Mouse (Mus musculus): Measurements from ENCODE around the gene Meltf.

The Meltf gene

GRCm38 (mm10) chr16:31893396-31894141 lies 15.0 kb downstream of the Meltf start:
- DNase-seq (ENCODE audit: low read depth, low spot score) = peak; percentile 21

- no peak for DNase-seq (ENCODE audit: low read depth, low spot score)
Measured at GRCm38 (mm10) chr16:31896971-31897774, 18.6 kb downstream of the Meltf start.

- no peak for DNase-seq (ENCODE audit: low read depth, low spot score)
Measured at GRCm38 (mm10) chr16:31898546-31899326, 20.1 kb downstream of the Meltf start.

GRCm38 (mm10) chr16:31901886-31902285 lies 23.3 kb downstream of the Meltf start:
- no peak for DNase-seq (ENCODE audit: low read depth, low spot score)

- DNase-seq (ENCODE audit: low read depth, low spot score) = no peak
Measured at GRCm38 (mm10) chr16:31903239-31903638, 24.6 kb downstream of the Meltf start.

GRCm38 (mm10) chr16:31905331-31905730 lies 26.7 kb downstream of the Meltf start:
- DNase-seq (ENCODE audit: low read depth, low spot score) = no peak

- DNase-seq (ENCODE audit: low read depth, low spot score) = no peak
Measured at GRCm38 (mm10) chr16:31905891-31906825, 27.5 kb downstream of the Meltf start.

- peak; percentile 36 for DNase-seq (ENCODE audit: low read depth, low spot score)
Measured at GRCm38 (mm10) chr16:31906896-31907295, 28.3 kb downstream of the Meltf start.

GRCm38 (mm10) chr16:31908959-31909358 lies 30.3 kb downstream of the Meltf start:
- no peak for DNase-seq (ENCODE audit: low read depth, low spot score)

- no peak for DNase-seq (ENCODE audit: low read depth, low spot score)
Measured at GRCm38 (mm10) chr16:31910281-31910847, 31.8 kb downstream of the Meltf start.

- DNase-seq (ENCODE audit: low read depth, low spot score) = no peak
Measured at GRCm38 (mm10) chr16:31917776-31918175, 39.2 kb downstream of the Meltf start.

- peak; percentile 93 for DNase-seq (ENCODE audit: low read depth, low spot score)
Measured at GRCm38 (mm10) chr16:31918248-31918724, 39.7 kb downstream of the Meltf start.

- no peak for DNase-seq (ENCODE audit: low read depth, low spot score)
Measured at GRCm38 (mm10) chr16:31924368-31924767, 45.8 kb downstream of the Meltf start.

- DNase-seq (ENCODE audit: low read depth, low spot score) = no peak
Measured at GRCm38 (mm10) chr16:31926091-31926490, 47.5 kb downstream of the Meltf start.

- DNase-seq (ENCODE audit: low read depth, low spot score) = no peak
Measured at GRCm38 (mm10) chr16:31926547-31927182, 48.1 kb downstream of the Meltf start.

- no peak for DNase-seq (ENCODE audit: low read depth, low spot score)
Measured at GRCm38 (mm10) chr16:31927412-31927811, 48.8 kb downstream of the Meltf start.

- DNase-seq (ENCODE audit: low read depth, low spot score) = no peak
Measured at GRCm38 (mm10) chr16:31931330-31931729, 52.7 kb downstream of the Meltf start.

GRCm38 (mm10) chr16:31932255-31932654 lies 53.6 kb downstream of the Meltf start:
- no peak for DNase-seq (ENCODE audit: low read depth, low spot score)

GRCm38 (mm10) chr16:31932840-31933697 lies 54.5 kb downstream of the Meltf start:
- DNase-seq (ENCODE audit: low read depth, low spot score) = peak; percentile 73
